Mouse (Mus musculus) kidney, adult 11 months (tissue): ENCODE results near the gene Slc18b1.

Experiments used
- DNase-seq: peaks from one replicate; pipeline ENCODE4 v3.0.0; 2022

Gene Slc18b1

GRCm38 (mm10) chr10:23811635-23812437 lies 15.1 kb downstream of the Slc18b1 start:
- DNase-seq, result peak; percentile 31

- DNase-seq, result no peak
Observed at GRCm38 (mm10) chr10:23812438-23812759, 15.6 kb downstream of the Slc18b1 start.

GRCm38 (mm10) chr10:23812852-23813766 lies 16.3 kb downstream of the Slc18b1 start:
- DNase-seq, result no peak

- peak; percentile 35 for DNase-seq
Observed at GRCm38 (mm10) chr10:23815168-23815567, 18.4 kb downstream of the Slc18b1 start.

- no peak for DNase-seq
Observed at GRCm38 (mm10) chr10:23816241-23816640, 19.5 kb downstream of the Slc18b1 start.

- DNase-seq, result no peak
Observed at GRCm38 (mm10) chr10:23826516-23826915, 29.7 kb downstream of the Slc18b1 start.

- peak; percentile 37 for DNase-seq
Observed at GRCm38 (mm10) chr10:23836003-23836964, 39.5 kb downstream of the Slc18b1 start.

GRCm38 (mm10) chr10:23837115-23837514 lies 40.3 kb downstream of the Slc18b1 start:
- no peak for DNase-seq

GRCm38 (mm10) chr10:23838910-23839309 lies 42.1 kb downstream of the Slc18b1 start:
- peak; percentile 12 for DNase-seq

GRCm38 (mm10) chr10:23839368-23839767 lies 42.6 kb downstream of the Slc18b1 start:
- DNase-seq, result no peak

- DNase-seq, result no peak
Observed at GRCm38 (mm10) chr10:23840496-23840895, 43.7 kb downstream of the Slc18b1 start.

GRCm38 (mm10) chr10:23851228-23851912 lies 54.6 kb downstream of the Slc18b1 start, which contains the start of gene Vnn3:
Gene Vnn3 (plus strand): TSS chr10:23851462.
- DNase-seq, result no peak

GRCm38 (mm10) chr10:23852096-23852495 lies 55.3 kb downstream of the Slc18b1 start:
- no peak for DNase-seq

GRCm38 (mm10) chr10:23864362-23865312 lies 67.9 kb downstream of the Slc18b1 start:
- no peak for DNase-seq
